Mouse (Mus musculus) cerebellum, adult 2 months (tissue): ENCODE measurements around the gene Aff1.

Source experiments
- CTCF ChIP-seq: fragments of 200-500 bp; IDR thresholded peaks from 2 replicates; pipeline ENCODE4 v1.5.1; 2011; ENCODE audit warnings: low read depth, mild to moderate bottlenecking, control low read depth, low read length, moderate library complexity, borderline replicate concordance; ENCODE audit not compliant: insufficient read depth
- POLR2A ChIP-seq: fragments of 200-500 bp; IDR thresholded peaks from 2 replicates; pipeline ENCODE4 v1.6.1; 2011; ENCODE audit warnings: low read length, control low read depth, borderline replicate concordance; ENCODE audit not compliant: insufficient read depth

GRCm38 (mm10) chr5:103777446-103777845 lies 85.3 kb downstream of the Aff1 start:
- TF ChIP-seq CTCF, result no peak
- TF ChIP-seq POLR2A, result no peak
